Mouse (Mus musculus) adrenal gland, adult 2 months (tissue): Measurements from ENCODE around the gene Cux2. TPM values are rescaled to one million over a fixed set of nuclear protein-coding genes. Genes with fewer than 3 reads are reported as not detected.

Experiments
- DNase-seq: peaks from one replicate; pipeline ENCODE4 v3.0.0; 2021
- polyA plus RNA-seq: library from polyadenylated mRNA; depleted of rRNA; stranded (reverse); fragments of >200 nt; gene quantifications from 2 replicates; pipeline ENCODE4 v1.2.3, GENCODE M21; 2012
- total RNA-seq, 2 experiments: library from RNA; stranded (reverse); gene quantifications; 2 replicates each; pipeline ENCODE4 v1.2.3; 2021

The Cux2 gene
- total and polyA plus RNA-seq, 3 experiments, result 14.4 to 37.6 (median 22.0) TPM

DNA sequence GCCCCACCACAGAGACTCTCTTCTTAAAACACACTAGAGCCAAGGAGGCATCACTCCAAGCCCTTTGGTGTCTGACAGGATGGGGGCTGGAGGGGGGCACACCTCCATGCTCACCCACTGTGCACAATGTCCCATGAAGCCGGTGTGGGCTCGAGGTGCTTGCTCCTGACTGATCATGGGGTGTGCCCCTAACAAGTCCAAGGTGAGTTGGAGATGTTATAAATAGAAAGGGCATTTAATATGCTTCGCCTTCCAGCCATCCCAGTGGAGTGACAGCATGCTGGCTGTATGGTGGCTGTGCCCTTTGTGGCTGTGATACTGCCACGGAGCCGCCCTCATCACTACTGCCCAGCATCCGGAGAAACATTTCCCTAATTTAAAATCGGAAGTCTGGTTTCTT is 87.5 kb downstream of the Cux2 start:
- DNase-seq, result no peak

DNA sequence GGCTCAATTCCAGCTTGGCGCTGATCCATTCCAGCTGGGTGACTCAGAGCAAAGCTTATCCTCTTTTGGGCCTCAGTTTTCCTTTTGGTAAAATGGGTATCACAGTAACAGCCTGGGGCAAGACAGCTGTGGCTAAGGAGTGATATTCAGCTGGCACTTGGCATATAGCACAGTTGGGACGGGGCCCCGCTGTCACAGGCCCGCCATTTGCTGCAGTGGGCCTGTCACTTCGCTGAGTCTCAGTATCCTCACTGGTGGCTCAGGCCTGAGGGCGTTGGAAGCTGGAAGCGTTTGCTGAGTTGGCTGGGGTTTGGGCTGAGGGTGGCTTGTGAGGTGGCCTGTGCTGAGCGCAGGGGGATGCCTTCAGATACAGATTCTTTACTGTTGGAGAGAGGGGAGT is 88.6 kb downstream of the Cux2 start:
- DNase-seq, result no peak

DNA sequence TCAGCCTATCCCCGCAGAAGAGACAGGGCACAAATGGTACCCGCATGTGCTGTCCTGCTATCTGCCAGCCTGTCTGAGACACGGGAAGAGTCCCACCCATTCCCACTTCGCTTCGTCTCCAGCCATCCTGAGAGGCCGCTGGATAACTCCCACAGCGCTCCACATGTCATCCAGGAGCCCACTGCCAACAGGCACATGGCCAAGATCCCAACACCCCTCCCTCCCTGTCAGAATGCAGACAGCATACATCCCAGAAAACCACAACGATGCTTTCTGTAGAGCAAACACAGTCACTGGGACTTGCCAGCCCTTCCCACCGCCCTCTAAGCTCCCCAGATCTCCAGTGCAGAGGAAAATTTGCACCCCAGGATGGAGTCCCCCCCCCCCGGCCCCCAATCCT is 90.2 kb downstream of the Cux2 start:
- DNase-seq, result no peak

- no peak for DNase-seq
These were observed 91.4 kb downstream of the Cux2 start for GRCm38 (mm10) chr5:121958551-121958950.

DNA sequence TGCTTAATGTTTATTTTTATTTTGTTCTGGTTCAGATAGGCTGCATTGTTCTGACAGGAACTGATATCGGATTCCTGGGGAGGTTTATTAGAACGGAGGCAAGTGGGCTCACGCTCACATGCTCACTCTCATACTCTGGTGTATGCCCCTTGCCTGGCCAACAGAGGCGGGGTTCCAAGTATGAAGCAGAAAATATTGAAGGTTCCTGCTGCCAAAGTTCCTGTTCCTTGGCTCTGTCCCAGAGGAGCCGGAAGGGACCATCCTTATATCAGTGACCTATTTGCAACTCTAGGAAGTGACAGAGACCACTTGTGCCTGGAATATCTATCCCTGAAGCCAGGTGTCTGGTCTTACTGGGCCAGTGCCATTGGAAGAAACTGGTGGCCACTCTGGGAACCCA is 94.1 kb downstream of the Cux2 start:
- no peak for DNase-seq

GRCm38 (mm10) chr5:121950175-121950574 is 99.7 kb downstream of the Cux2 start:
- DNase-seq, result no peak

DNA sequence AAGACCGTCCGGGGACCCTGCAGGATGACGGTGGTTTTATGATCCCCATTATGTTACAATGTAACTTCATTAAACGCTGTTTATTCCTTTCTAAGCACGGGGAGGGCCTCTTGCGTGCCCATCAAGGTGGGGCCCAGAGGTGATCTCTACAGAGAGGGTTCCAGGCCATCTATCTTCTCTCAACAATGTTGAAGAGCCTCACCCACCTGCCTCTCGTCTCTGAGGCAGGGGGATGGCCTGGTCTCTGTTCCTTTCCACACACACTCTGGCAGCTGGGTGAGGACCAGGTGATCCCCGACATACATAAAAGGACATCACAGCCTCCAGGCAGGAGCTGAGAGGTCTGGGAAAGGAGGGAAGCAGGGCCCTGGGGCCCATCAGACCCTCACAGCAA is 100.9 kb downstream of the Cux2 start:
- DNase-seq, result no peak

DNA sequence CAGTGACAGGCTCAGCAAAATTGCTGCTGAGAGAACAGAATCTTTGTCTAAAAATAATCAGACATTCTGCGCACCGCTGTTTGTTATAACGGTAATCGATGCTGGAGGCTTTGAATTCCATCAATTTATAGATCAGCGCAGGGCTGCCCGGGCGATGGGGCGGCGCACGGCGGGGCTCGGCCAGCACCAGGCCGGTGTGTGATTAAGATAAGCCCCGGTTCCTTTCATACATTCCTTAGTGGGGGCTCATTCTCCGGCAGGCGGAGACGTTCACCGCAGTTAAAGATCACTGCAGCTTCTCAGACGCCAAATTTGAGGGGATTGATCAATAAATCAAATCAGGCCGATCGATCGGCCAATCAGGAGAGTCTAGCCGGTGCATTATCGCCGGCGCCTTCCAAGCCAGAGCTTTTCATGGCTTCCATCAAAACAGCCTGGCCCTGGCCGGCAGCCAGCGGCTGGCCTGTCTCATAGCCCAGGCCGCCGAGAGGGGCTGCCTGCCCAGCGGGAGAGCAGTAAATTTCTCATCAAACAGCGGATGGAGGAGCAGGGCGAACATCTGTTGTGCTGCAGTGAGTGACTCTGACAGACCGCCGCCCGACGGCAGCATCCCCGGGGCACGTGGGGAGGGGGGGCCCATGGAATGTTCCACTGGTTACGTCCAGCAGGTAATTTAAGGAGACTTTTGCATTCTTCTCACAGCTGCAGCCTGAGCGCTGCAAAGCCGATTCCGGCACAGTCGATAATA is 101.4 kb downstream of the Cux2 start:
- peak; percentile 74 for DNase-seq

GRCm38 (mm10) chr5:121946657-121947245 is 103.2 kb downstream of the Cux2 start:
- peak; percentile 70 for DNase-seq

- DNase-seq, result peak; percentile 76
These were observed 104.1 kb downstream of the Cux2 start for GRCm38 (mm10) chr5:121945819-121946218.

- peak; percentile 63 for DNase-seq
These were observed 105.7 kb downstream of the Cux2 start for GRCm38 (mm10) chr5:121944021-121944790.

GRCm38 (mm10) chr5:121943472-121943871 is 106.4 kb downstream of the Cux2 start:
- DNase-seq, result no peak

DNA sequence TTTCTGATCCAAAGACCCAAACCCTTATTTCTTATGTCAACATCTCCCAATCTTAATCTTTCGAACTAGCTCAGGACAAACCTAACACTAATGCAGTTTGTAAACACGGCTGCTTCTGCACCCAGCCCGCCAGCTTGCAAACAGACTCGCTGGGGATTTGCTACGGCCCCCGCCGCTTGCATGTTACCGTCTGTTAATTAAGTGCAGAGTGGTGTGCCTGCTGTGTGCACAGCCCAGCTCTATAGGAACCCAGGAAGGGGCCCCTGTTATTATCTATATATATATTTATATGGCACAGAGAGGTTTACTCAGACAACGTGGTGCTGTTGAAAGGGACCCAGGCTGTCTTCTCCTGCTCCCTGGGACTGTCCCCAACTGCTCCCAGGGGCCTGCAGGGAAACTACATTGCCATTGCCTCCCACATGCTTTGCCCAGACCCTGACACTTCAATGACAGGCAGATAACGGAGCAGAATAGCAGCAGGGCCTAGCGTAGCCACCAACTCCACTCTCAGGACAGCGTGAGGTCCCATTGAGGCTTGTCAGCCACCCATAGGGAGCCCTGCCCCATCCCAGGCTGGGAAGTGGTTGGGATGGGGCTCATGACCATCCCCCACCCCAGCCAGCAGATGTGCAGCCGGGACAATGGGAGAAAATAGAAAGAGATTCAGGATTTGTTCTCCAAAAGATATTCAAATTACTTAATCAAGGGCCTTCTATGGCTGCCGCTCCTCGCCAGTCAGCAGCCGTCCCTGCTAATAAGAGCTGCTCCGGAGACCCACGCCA is 111.6 kb downstream of the Cux2 start:
- DNase-seq, result no peak

GRCm38 (mm10) chr5:121930261-121930660 is 119.6 kb downstream of the Cux2 start:
- no peak for DNase-seq

GRCm38 (mm10) chr5:121928362-121929000 is 121.4 kb downstream of the Cux2 start:
- no peak for DNase-seq

GRCm38 (mm10) chr5:121926543-121926814 is 123.4 kb downstream of the Cux2 start:
- DNase-seq, result no peak

DNA sequence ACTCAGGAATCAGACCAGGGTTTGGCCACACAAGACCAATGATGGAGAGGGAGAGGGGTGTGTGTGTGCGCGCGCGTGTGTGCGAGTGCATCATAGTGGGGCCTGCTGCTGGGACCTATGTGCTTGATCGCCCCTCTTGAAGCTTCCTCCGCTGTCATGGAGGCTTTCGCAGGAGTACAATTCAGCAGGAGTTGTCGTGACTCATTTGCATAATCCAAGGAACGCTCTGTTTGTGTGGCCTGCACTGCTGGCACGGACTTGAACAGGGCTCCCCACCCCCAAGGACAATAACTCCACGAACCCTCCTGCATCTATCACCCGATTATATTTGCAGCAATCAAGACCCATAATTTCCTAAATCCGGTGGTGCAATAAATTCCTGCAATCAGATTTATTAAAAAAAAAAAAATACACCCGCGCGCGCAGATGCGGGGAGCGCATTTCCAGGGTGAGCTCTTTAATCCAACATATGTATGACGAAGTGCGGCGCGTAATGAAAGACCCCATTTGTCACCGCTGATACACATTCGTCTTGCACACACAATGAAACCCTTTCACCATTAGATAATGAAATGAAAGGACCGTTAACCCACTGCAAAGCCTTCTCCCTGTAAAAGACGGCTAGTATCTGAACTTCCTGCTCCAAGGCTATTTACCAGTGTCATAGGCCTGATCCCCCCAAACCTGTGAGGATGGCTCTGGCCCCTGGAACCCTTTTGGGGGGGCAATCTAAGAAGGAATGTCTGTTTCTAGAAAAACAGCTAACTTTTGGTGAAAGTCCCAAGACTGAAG is 124.0 kb downstream of the Cux2 start:
- DNase-seq, result no peak

DNA sequence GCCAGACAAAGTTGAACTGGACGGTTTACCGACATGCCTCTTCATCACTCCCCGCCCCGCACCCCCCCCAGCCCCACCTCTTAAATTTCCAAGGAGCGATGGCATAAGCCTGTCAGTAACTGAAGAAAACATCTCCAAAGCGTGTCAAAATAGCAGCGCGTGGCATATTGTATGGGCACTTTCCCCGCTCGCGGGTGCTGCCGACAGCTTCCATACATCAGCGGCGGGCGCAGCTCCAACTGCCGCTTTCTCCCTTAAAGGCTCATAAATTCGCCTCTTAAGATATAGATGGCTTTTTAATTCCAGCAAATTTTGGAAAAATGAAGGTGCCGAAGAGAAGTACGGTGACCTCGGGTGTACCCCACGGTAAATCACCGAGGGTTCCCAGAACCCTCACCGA is 124.6 kb downstream of the Cux2 start:
- no peak for DNase-seq

DNA sequence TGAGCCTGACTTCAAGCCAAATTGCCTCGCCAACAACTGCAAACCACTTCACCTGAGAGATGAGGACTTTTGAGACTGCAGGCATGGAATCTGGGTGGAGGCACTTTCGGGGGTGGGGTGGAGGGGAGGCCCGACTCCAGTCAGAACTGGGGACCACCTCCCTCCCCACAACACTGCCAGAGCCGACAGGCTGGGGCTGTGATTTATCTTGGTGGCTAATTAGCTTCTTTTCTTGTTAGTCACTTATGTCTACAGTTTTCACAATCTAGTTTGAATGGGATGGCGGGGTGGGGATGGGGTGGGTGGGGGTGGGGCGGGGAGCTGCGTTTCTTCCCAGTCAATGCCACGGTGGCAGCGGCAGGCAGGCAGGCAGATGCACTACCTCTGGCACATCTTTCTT is 125.5 kb downstream of the Cux2 start:
- no peak for DNase-seq

DNA sequence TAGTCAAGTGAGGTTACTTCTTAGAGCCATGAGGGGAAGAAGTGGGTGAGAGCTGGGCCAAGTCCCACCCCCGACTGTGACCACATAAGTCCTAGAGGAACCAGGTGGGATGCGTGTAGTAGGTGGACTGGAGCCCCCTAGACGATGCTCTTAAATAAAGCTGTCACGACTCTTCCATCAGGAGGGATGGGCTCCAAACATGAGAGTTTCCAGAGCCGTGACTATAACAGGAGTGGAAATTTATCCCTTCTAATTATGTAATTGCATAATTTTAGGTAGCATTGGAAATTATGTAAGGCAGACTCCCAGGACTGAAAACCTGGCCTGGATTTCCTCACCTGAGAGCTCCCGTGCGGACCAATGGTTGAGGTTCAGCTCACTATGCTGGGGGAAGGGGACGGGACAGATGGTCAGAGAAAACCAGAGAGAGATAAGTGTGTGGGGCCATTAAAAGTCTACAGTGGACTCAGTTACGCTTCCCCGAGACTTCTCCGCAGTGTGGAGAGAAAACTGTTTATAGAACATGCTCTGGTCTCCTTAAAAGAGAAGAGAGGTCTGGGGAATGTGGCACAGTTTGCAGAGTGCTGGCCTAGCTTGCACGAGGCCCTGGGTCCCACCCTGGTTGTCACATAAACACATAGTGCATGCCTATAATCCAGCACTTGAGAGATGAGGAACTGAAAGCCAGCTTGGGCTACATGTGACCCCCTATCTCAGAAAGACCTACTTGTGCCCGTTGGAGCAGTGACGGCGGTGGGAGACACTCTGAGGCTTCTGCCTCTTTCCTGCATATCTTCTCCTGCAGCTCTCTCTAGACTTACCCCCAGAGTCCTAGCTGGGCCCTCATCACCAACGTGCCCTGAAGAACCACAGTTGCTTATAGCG is 126.7 kb downstream of the Cux2 start:
- DNase-seq, result no peak
